Mouse (Mus musculus): Measurements from ENCODE around the gene Tfap2d. TPM values are rescaled to one million over a fixed set of nuclear protein-coding genes. Genes with fewer than 3 reads are reported as not detected.

The Tfap2d gene
- not detected for total RNA-seq (2021)

GRCm38 (mm10) chr1:19102631-19103030, at the start of gene Tfap2d:
Gene Tfap2d, plus strand, starts transcription at chr1:19103022.
- intact Hi-C loops (cut with DNase I): no loop called here
- DNase-seq: no peak

GRCm38 (mm10) chr1:19056300-19056699, 46.5 kb upstream of the Tfap2d start:
- intact Hi-C loops (cut with DNase I): no loop called here

DNA sequence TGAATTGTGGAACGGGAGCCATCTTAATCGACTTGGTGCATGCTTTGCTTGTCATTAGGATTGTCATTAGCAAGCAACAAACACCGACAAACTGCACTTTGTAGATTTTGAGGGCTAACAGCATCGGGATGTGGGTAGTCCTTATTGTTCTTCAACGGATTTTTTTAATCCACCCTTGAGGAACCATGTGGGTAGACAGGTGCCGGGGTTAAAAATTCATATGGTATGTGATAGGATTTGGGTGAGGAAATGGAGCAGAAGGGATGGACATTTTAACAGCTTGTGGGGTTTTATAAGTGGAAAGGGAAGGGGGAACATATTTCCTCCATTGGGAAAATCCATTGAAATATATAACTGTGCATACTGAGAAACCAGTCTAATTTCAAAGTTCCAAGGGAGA, 46.0 kb upstream of the Tfap2d start:
- no peak for DNase-seq
- intact Hi-C loops (cut with DNase I): no loop called here

More at GRCm38 (mm10) chr1:19056300-19056699, 46.5 kb upstream of the Tfap2d start:
- DNase-seq: no peak

DNA sequence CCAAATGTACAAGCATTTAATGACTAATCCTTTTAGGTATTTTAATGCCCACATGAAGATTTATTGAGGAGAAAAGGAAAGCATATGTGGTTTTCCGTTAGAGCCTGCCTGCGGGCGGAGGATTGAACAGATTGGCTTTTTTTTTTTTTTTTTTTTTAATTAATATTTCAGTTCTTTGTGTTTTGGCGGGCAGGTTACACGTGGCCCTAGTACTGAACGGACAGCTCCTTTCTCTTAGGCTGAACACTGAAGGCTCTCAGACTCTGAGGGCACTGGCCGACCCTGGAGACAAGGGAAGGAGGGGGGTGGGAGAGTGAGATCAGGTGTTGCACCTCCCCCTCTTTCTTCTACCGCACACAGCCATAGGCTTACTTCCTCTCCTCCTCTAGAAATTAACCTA, 14.7 kb upstream of the Tfap2d start:
- DNase-seq: peak in 1 of 2 experiments; percentile 2
- intact Hi-C loops (cut with DNase I): no loop called here

GRCm38 (mm10) chr1:19096921-19097320, 5.9 kb upstream of the Tfap2d start:
- DNase-seq: no peak
- intact Hi-C loops (cut with DNase I): no loop called here

DNA sequence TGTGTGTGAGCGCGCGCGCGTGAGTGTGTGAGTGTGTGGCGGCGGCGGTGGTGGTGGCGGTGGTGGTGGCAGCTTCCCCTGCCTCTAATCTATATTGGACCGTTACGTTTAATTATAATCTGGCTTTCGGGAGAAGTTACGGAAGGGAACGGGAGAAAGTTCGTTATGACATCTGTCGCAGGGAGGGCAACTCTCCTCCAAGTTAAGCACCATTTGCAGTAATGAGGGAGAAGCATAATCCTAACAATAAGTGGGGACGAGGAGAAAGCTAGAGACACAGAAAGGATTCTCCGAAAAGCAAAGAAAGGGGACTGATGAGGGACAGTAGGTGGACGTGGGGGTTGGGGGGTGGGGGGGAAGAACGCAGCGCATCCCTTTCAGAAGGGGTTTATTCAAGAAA, 494 bp downstream of the Tfap2d start:
- intact Hi-C loops (cut with DNase I): no loop called here

GRCm38 (mm10) chr1:19103776-19104142, 937 bp downstream of the Tfap2d start:
- intact Hi-C loops (cut with DNase I): no loop called here
- no peak for DNase-seq

More for the DNA sequence above, 494 bp downstream of the Tfap2d start:
- no peak for DNase-seq

- no peak for DNase-seq
- intact Hi-C loops (cut with DNase I): no loop called here
Measured at GRCm38 (mm10) chr1:19104143-19104857, 1.5 kb downstream of the Tfap2d start.

- DNase-seq: no peak
- intact Hi-C loops (cut with DNase I): no loop called here
Measured at GRCm38 (mm10) chr1:19106401-19106800, 3.6 kb downstream of the Tfap2d start.

GRCm38 (mm10) chr1:19106841-19107800, 4.3 kb downstream of the Tfap2d start:
- intact Hi-C loops (cut with DNase I): no loop called here
- no peak for DNase-seq

DNA sequence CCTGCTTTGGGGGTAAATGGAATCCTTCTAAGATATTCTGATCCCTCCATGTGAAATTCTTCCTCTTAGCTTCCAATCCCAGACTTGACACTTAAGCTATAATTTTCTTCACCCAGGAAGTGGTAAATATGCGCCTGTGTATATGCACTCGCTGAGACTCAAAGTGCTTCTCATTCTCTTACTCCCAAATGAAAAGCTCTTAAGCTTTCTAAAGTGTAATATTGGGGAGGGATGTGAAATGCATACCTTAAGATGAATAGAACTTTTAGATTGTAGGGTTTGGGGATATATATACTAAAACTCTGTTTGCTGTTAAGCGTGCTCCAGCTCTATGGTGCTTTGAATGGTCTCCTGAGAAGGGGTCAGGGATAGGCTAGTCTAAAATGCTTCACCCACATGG, 5.0 kb downstream of the Tfap2d start:
- intact Hi-C loops (cut with DNase I): no loop called here
- no peak for DNase-seq

DNA sequence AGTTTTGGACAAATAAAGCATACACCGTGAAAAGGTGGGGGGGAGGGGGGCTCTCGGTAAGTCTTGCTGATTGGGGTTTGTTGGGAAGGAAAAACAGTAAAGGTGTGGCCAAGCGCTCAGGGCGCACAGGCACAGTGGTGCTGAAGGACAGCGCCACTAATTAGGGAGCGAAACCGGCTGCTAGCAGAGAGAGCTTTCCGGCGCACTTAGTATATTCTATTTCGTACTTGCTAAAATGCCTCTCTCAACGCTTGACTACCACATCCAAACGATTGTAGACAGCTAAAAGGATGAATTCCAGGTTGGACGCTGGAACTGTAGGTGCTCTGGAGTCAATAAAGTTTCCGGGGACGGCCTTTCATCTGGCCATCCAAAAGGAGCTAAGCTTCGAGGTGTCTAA, 6.9 kb downstream of the Tfap2d start:
- intact Hi-C loops (cut with DNase I): no loop called here
- DNase-seq: peak; percentile 7 to 37

DNA sequence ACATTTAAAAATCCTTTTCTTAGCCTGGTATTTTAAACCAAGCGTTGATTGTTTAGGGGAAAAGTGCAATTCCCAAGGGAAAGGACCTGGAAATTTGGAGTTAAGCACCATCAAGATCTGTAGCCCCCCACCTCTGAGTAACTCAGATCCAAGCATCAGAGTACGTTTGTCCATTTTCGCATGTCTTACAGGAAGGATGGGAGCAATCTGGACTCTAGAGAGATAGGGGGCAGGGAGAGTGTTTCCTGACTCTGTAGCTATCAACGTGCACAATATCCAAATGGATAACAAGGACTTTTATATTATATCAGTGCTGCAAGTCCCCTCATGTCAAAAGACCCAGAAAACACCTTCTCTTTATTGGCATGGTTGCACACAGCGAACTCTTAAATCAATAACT, 7.4 kb downstream of the Tfap2d start:
- no peak for DNase-seq
- intact Hi-C loops (cut with DNase I): no loop called here

DNA sequence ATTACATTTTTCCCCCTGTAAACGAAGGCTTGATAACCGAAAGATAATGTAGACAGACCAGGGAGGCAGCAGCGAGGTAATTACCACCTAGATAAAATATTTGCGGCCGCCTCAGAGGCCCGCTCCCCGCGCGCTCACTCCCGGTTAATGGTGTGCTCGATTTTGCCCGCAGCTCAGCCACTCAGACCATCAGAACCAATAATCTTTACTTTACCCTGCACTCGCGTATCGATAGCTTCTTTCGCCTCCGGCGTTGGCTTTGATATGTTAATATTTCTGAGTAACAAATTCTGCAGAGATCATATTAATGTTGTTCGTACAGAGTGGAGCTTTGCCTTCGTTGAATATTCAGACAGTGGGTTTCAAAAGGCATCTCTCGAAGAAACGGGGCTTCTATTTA, 8.2 kb downstream of the Tfap2d start:
- intact Hi-C loops (cut with DNase I): no loop called here

DNA sequence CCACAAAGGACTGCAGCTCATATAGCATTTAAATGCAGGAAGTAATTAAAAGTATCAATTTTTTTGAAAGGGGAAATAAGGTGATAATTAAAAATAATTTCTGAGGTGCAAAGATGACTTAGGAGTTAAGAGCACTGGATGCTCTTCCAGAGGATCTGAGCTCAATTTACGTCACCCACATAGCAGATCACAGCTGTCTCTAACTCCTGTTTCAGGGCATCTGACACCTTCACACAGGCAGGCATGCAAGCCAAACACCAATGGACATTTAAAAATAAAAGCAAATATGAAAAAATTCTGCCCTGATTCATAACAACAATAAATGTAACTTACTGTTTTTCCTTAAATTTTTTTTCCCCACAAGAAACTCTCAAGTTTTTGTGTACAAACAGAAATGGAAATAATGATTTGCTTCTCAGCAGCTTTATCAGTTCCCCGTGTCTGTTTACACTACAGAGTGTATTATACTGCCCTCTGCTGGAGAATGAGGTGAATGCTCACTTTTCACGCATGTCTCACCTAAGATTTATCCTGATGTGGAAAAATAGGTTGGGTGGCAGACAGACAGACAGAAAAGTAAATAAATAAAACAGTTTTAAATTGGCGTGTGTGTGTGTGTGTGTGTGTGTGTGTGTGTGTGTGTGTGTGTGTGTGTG, 76.0 kb downstream of the Tfap2d start:
- intact Hi-C loops (cut with DNase I): loop anchor here (2.0 kb wide), 1 partner anchor 818 kb away; no protein-coding TSS in a partner anchor
- DNase-seq: peak; percentile 3 to 13

More for the DNA sequence above, 8.2 kb downstream of the Tfap2d start:
- DNase-seq: no peak

GRCm38 (mm10) chr1:19205649-19206048, 102.8 kb downstream of the Tfap2d start:
- intact Hi-C loops (cut with DNase I): loop anchor here (2.0 to 10.0 kb wide), 3 partner anchors 767 to 1307 kb away; no protein-coding TSS in a partner anchor

GRCm38 (mm10) chr1:19206194-19206593, 103.4 kb downstream of the Tfap2d start:
- intact Hi-C loops (cut with DNase I): loop anchor here (5.0 to 10.0 kb wide), 2 partner anchors 766 to 1099 kb away; no protein-coding TSS in a partner anchor
- DNase-seq: no peak

More at GRCm38 (mm10) chr1:19205649-19206048, 102.8 kb downstream of the Tfap2d start:
- peak; percentile 7 to 39 for DNase-seq

DNA sequence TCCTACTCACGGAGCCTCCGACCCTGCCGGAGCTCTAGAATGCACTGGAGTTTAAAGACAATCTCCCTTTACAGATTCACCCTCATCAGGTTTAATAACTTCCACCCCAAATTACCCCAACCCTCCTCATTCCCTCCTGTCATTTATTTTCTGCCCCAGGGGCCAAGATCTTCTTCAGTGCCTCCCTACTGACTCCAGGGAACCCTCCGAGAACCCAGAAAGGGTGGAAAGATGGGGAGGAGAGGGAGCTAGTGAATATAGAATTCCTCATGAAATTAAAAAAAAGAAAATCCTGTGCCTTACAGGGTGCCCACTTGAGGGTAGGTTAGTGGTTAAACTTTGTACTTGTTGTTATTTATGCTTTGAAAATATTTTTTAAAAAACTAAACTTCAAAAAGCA, 104.8 kb downstream of the Tfap2d start:
- DNase-seq: no peak
- intact Hi-C loops (cut with DNase I): loop anchor here (5.0 to 10.0 kb wide), 2 partner anchors 765 to 1097 kb away; no protein-coding TSS in a partner anchor

GRCm38 (mm10) chr1:19208641-19209358, 106.0 kb downstream of the Tfap2d start, which contains the start of gene Tfap2b:
Gene Tfap2b, plus strand, starts transcription at chr1:19208914.
- DNase-seq: no peak
- intact Hi-C loops (cut with DNase I): loop anchor here (5.0 to 10.0 kb wide), 2 partner anchors 764 to 1096 kb away; no protein-coding TSS in a partner anchor

DNA sequence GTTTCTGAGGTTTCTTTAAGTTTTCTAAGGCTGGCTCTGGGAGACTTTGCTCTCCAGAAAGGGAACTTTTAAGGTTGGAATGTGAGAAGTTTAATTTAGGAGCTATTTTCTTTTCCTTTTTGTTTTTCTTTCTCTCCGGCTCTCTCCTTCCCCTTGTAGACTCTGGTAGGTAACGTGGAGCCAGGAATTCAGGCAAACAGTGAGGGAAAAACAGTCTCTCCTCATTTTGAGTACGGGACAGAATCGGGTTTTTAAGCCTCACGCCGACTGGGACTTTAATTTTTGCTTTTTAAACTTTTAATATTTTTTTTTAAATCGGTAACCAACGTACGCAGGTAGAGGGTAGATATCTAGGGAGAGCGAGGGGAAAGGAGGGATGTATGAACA, 106.5 kb downstream of the Tfap2d start:
- DNase-seq: peak in 1 of 2 experiments; percentile 1
- intact Hi-C loops (cut with DNase I): loop anchor here (5.0 to 10.0 kb wide), 2 partner anchors 763 to 1095 kb away; no protein-coding TSS in a partner anchor

All from heart, postnatal 10 days (tissue).